Mouse (Mus musculus) ES-E14 (cell line): ENCODE measurements around the gene Sptlc2. TPM values are rescaled to one million over a fixed set of nuclear protein-coding genes. Genes with fewer than 3 reads are reported as not detected.

ENCODE experiments used
- DNase-seq: peaks from one replicate; pipeline ENCODE4 v3.0.0-alpha.2; 2013; ENCODE audit warnings: low read depth, low spot score
- H3K27ac ChIP-seq: 2 replicates; pipeline ENCODE4 v1.5.1; 2012; ENCODE audit warnings: low read depth, mild to moderate bottlenecking, low read length, moderate library complexity, mixed read lengths; ENCODE audit not compliant: poor library complexity, insufficient read depth, severe bottlenecking
- H3K36me3 ChIP-seq: 2 replicates; pipeline ENCODE4 v1.6.1; 2012; ENCODE audit warnings: mild to moderate bottlenecking, low read length, moderate library complexity, mixed read lengths; ENCODE audit not compliant: control insufficient read depth, poor library complexity, insufficient read depth, severe bottlenecking
- H3K4me1 ChIP-seq, 2 experiments: fragments of 150-350 bp in 1 of 2; sonication (generic) in 1 of 2; 2 replicates each; pipeline ENCODE4 v1.6.1; 2012; ENCODE audit warnings: low read length in 2 of 2, mild to moderate bottlenecking in 1 of 2, mixed read lengths in 1 of 2; ENCODE audit not compliant: control insufficient read depth in 2 of 2, insufficient read depth in 2 of 2, poor library complexity in 1 of 2
- H3K4me3 ChIP-seq, 2 experiments: fragments of 150-350 bp in 1 of 2; sonication (generic) in 1 of 2; 2 replicates each; pipeline ENCODE4 v1.5.1; 2012; ENCODE audit warnings: low read length in 2 of 2, low read depth in 1 of 2, mild to moderate bottlenecking in 1 of 2, mixed read lengths in 1 of 2; ENCODE audit not compliant: insufficient read depth in 1 of 2, poor library complexity in 1 of 2, severe bottlenecking in 1 of 2
- H3K9ac ChIP-seq: 2 replicates; pipeline ENCODE4 v1.6.1; 2012; ENCODE audit warnings: low read depth, mild to moderate bottlenecking, low read length, mixed read lengths; ENCODE audit not compliant: poor library complexity, insufficient read depth, severe bottlenecking
- H3K9me3 ChIP-seq: fragments of 150-350 bp; sonication (generic); 2 replicates; pipeline ENCODE4 v1.6.1; 2012; ENCODE audit warnings: low read depth, mild to moderate bottlenecking, low read length; ENCODE audit not compliant: control insufficient read depth, insufficient read depth
- CHD2 ChIP-seq: IDR thresholded peaks from 2 replicates; pipeline ENCODE4 v1.6.1; 2014; ENCODE audit warnings: mild to moderate bottlenecking, low read depth, low read length, inconsistent platforms
- HCFC1 ChIP-seq: IDR thresholded peaks from 2 replicates; pipeline ENCODE4 v1.6.1; 2012; ENCODE audit warnings: low read length, inconsistent platforms, borderline replicate concordance; ENCODE audit not compliant: insufficient read depth
- MAFK ChIP-seq: IDR thresholded peaks from 2 replicates; pipeline ENCODE4 v1.6.1; 2014; ENCODE audit warnings: mild to moderate bottlenecking, low read depth, low read length, inconsistent platforms; ENCODE audit not compliant: insufficient read depth
- ZC3H11A ChIP-seq: IDR thresholded peaks from 2 replicates; pipeline ENCODE4 v1.6.1; 2012; ENCODE audit warnings: low read depth, mild to moderate bottlenecking, inconsistent platforms, low read length, borderline replicate concordance
- ZNF384 ChIP-seq: IDR thresholded peaks from 2 replicates; pipeline ENCODE4 v1.6.1; 2012; ENCODE audit warnings: low read depth, low read length, inconsistent platforms
- in situ Hi-C, 2 experiments: fragments of 600-800 bp; cut with MboI; formaldehyde crosslinking; loops; one replicate each; pipeline ENCODE4 v1.15.1; 2025; ENCODE audit warnings: low sequenced_read_pairs in 2 of 2, inconsistent platforms in 1 of 2; ENCODE audit not compliant: unreplicated experiment in 2 of 2
- total RNA-seq: library from RNA; depleted of rRNA; stranded (reverse); fragments of 300-350 nt; gene quantifications from 2 replicates; pipeline ENCODE4 v1.2.3, GENCODE M21; 2012

The Sptlc2 gene
- total RNA-seq, 1 experiment = 182 TPM

DNA sequence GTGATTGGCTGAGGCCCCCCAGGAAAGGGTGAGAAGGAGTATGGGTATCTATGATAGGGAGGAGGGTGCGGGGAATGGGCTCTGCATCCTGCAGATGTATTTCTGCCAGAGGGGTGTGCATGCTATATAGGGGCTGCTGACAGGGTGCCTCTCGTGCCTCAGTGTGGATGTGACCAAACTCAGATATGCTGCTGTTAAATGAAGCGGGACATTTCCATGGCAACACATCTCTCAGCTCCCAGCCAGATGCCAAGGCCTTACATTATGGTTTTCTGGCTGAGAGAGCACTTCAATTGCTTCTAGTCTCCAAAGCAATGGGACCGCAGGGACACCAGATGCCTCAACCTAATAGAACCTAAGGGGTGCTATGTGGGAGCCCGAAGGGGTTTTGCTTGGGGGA, 30.8 kb upstream of the Sptlc2 start:
- TF ChIP-seq ZNF384 (no peak), ZC3H11A (no peak), MAFK (no peak), CHD2 (no peak), HCFC1 (no peak)

DNA sequence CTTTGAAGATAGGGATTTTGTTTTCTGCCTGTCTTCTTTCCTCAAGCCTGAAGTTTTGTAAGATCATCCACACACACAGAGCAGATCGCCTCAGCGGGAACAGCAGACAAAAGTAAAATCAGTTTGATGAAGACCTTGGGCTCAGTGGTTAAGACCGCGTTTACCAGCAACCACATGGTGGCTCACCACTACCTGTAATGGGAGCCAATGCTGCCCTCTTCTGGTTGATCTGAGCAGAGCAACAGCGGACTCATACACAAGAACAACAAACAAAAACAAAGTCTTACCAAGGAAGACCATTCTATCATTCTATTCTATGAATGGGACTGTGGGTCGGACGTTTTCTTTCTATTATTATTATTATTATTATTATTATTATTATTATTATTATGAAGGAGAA, 28.5 kb upstream of the Sptlc2 start:
- no peak overlapping the region for H3K27ac ChIP-seq
- in situ Hi-C loops = no loop called here
- no peaks in the 10 kb centered on the region for H3K36me3 ChIP-seq
- DNase-seq = peak; percentile 79
- peaks cover 0 to 3% of the 10 kb centered on the region in 2 experiments; a peak in 2 of 4 replicates for H3K4me1 ChIP-seq
- TF ChIP-seq ZC3H11A (peak; percentile 51; the same call in 1 of the 2 replicates), CHD2 (no peak), HCFC1 (no peak), ZNF384 (0 out of 2 replicates have a peak, but pooled peaks have one; percentile 17), MAFK (no peak)
- H3K9me3 ChIP-seq = no peaks in the 10 kb centered on the region
- H3K4me3 ChIP-seq = no peak overlapping the region
- no peak overlapping the region for H3K9ac ChIP-seq

More for the DNA sequence above, 30.8 kb upstream of the Sptlc2 start:
- no peaks in the 10 kb centered on the region; the same call in 1 of the 2 replicates for H3K36me3 ChIP-seq
- no peaks in the 10 kb centered on the region for H3K9me3 ChIP-seq
- in situ Hi-C loops = no loop called here
- no peak overlapping the region for H3K27ac ChIP-seq
- no peak overlapping the region for H3K9ac ChIP-seq
- DNase-seq = no peak
- no peaks in the 10 kb centered on the region; a peak in 1 of 4 replicates for H3K4me1 ChIP-seq
- H3K4me3 ChIP-seq = no peak overlapping the region

DNA sequence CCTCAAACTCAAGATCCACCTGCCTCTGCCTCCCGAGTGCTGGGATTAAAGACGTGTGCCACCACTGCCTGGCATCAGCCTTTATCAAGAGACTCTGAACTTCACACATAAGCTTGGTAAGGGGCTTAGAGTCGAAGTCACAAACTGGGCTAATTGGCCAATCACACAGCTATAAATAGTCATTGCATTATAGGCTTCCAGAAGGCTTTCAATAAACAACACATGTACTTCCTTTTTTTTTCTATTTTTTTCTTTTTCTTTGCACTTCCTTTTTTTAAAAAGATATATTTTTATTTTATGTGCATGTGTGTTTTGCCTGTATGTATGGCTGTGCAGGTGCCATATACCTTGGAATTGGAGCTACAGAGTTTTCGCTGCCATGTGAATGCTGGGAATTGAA, 27.2 kb upstream of the Sptlc2 start:
- Histone ChIP-seq H3K4me3 (no peak overlapping the region), H3K9ac (no peak overlapping the region), H3K4me1 (peaks cover 1 to 6% of the 10 kb centered on the region in 2 experiments; a peak in 2 of 4 replicates), H3K36me3 (no peaks in the 10 kb centered on the region), H3K9me3 (no peaks in the 10 kb centered on the region), H3K27ac (no peak overlapping the region)
- TF ChIP-seq ZC3H11A = no peak
- TF ChIP-seq MAFK = no peak
- no peak for TF ChIP-seq CHD2
- TF ChIP-seq ZNF384 = no peak
- TF ChIP-seq HCFC1 = no peak
- no peak for DNase-seq
- in situ Hi-C loops = no loop called here

DNA sequence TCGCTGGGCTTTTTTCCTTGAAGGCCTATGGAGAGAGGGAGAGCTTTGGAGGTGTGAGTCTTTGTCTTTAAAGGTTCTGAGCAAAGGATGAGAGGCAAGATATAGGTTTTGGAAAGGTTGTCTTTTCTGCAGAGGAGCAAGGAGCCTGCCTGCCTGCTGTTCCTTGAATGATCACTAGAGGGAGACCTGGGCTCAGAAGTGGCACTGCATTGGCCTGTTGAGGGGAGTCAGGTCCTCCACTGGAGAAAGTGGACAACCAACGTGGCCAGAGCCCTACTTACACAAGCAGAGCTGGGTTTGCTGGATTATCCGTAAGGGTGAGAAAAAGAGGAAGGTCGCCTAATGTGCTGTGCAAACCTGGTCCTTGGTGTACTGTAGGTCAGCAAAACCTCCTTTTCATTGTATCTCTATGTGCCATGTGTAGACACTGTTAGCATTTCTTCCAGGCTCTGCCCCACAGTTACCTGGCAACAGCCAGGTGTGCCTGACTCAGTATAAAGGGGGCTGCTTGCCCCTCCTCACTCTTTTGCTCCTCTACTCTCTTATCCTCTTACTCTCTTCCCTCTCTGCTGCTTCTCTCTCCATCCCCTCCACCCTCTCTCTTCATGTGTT, 25.1 kb upstream of the Sptlc2 start:
- peak; percentile 70; the same call in 1 of the 2 replicates for TF ChIP-seq ZC3H11A
- TF ChIP-seq CHD2 = no peak
- no peaks in the 10 kb centered on the region for H3K9me3 ChIP-seq
- H3K4me1 ChIP-seq = peaks cover 8 to 13% of the 10 kb centered on the region in 2 experiments
- in situ Hi-C loops = no loop called here
- no peak overlapping the region for H3K4me3 ChIP-seq
- no peak overlapping the region for H3K27ac ChIP-seq
- H3K36me3 ChIP-seq = no peaks in the 10 kb centered on the region
- no peak for DNase-seq
- no peak overlapping the region for H3K9ac ChIP-seq

DNA sequence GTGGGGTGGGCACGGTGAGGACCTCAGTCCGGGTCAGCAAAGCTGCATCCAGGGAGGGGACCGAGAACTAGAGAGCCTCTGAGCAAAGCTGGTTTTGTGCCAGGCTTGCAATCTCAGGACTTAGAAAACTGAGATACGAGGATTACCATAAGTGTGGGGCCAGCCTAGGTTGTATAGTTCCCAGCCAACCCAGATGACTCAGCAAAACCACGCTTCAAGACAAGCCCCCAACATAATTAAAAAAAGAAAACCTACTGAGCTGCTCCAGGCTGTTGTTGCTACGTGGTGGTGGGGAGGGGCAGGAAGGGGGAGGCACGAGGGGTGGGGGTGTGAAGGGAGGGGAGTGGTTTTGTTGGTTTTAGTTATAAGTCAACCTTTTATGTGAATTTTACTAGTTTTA, 22.8 kb upstream of the Sptlc2 start:
- in situ Hi-C loops = no loop called here
- H3K27ac ChIP-seq = peak overlapping the region; percentile 14; the same call in 1 of the 2 replicates
- TF ChIP-seq ZNF384 = no peak
- no peak for TF ChIP-seq HCFC1
- TF ChIP-seq ZC3H11A = no peak
- TF ChIP-seq CHD2 = no peak
- TF ChIP-seq MAFK = peak; percentile 83
- no peaks in the 10 kb centered on the region for H3K36me3 ChIP-seq
- peak overlapping the region; percentile 9; the same call in 1 of the 2 replicates for H3K9ac ChIP-seq
- H3K4me3 ChIP-seq = no peak overlapping the region
- peaks cover 10 to 17% of the 10 kb centered on the region in 2 experiments for H3K4me1 ChIP-seq
- H3K9me3 ChIP-seq = no peaks in the 10 kb centered on the region
- DNase-seq = no peak
